Mouse (Mus musculus) frontal cortex, postnatal 10 days (tissue): ENCODE results near the gene Csrp1.

Experiments used
- DNase-seq, 2 experiments: peaks; one replicate each; pipeline ENCODE4 v3.0.0; 2022; ENCODE audit warnings: low spot score in 2 of 2, mixed read lengths in 1 of 2

Csrp1 gene

GRCm38 (mm10) chr1:135731897-135732684, 12.2 kb downstream of the Csrp1 start:
- no peak for DNase-seq

GRCm38 (mm10) chr1:135734225-135734937, 14.5 kb downstream of the Csrp1 start:
- peak; percentile 59 to 72 for DNase-seq

DNA sequence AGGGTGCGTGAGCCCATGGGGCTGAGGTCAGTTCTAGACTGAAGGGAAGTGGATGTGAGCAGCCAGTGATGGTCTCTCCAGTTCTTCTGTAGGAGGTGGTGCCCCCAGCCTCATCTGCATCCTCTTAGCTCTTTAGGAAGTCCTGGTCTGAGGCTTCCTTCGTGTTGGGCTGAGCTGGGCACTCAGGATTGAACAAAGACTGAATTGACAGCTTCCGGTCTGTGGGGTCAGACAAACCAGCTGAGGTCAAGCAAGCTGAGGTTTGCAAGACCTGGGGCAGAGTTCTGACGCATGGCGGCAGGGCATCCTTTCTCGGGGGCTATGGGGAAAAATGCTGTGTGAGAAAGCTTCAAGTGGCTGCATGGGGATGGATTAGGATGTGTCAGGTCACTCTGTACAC, 15.6 kb downstream of the Csrp1 start:
- DNase-seq: no peak

DNA sequence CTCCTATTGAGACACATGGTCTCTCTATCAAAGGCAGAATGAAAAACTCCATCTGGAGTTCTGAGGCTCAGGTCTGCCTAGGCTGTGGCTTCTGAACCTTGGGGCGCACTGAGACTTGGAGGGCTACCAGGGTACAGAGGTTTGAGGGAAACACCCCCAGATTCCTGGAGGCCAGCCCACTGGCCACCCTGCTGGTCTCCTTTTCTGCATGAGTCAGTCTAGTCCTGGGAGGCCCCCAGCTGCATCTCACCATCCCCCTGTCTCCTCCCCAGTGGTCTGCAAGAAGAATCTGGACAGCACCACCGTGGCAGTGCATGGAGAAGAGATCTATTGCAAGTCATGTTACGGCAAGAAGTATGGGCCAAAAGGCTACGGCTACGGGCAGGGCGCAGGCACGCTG, 25.1 kb downstream of the Csrp1 start:
- no peak for DNase-seq

- DNase-seq: no peak
These were observed 26.4 kb downstream of the Csrp1 start for GRCm38 (mm10) chr1:135746248-135746647.

DNA sequence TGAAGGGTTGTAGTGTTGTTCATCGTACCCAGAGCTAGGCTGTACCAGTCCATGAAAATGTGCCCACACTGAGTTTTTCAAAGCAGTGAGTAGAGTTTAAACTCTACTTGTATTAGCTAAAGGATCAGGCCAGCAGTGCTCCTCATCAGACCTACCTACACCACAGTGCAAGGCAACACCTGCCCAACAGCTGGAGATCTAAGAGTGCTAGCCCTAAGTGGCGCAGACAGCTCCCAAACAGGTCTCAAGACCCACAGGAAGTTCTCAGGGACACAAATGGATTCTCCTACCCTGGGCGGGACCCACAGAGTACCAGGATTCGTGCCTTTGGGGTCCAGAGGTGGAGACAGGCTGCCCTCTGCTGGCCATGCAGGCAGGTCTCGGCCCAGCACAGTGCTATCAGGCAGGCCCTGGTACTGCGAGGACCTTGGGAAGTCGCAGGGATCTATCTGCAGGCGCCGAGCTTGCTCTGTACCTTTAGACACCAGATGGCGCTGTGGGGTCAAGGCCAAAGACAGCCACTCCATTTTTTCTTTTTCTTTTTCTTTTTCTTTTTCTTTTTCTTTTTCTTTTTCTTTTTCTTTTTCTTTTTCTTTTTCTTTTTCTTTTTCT, 33.0 kb downstream of the Csrp1 start:
- DNase-seq: peak; percentile 84 to 90

DNA sequence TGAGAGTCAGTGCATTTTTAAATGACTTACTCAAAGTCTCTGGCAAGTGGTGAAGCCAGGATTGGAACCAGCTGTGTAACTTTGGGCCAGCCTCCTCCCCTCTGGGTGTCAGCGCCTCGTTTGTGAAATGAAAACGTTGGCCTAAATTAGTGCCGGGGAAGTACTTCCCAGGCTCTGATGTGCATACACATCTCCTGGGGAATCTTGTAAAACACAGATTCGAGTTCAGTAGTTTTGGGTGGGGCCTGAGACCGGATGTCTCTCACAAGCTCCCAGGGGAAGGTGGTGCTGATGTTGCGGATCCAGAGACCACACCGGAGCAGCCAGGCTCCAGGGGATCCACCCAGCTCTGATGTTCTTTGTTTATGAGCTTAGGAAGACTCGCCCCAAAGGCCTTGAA, 35.4 kb downstream of the Csrp1 start:
- no peak for DNase-seq

DNA sequence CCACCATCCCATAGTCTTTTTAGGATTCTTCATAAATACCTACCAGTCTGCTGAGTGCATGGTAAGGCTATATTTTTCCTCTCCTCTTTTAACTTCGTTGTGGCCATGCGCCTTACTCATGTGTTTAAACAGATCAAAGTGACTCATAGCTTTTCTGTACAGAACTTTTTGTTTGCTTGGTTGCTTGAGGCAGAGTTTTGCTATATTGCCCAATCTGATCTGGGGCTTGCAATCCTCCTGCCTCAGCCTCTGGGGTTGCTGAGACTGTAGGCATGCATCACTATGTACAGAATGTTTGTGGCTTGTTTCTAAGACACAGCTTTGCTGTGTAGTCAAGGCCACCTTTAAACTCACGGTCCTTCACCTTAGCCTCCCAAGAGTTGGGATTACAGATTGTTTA, 36.1 kb downstream of the Csrp1 start:
- DNase-seq: no peak

GRCm38 (mm10) chr1:135757287-135757686, 37.4 kb downstream of the Csrp1 start:
- DNase-seq: no peak

- DNase-seq: no peak
These were observed 39.8 kb downstream of the Csrp1 start for GRCm38 (mm10) chr1:135759685-135760084.

- no peak for DNase-seq
These were observed 40.4 kb downstream of the Csrp1 start for GRCm38 (mm10) chr1:135760216-135760615.

DNA sequence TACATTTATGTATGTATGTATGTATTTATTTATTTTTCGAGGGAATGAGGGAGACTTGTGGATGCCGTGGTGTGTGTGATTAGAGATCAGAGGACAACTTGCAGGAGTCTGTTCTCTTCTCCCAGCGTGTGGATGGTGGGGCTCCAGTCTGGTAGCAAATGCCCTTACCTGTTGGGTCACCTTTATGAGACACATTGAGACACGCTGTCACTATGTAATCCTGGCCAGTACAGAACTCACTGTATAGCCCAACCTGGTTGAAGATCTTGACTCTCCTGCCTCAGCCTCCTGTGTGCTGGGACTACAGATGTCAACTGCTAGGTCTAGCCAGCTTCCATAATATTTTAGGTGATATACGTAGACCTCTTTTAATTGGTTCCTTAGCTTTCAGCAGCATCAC, 41.9 kb downstream of the Csrp1 start:
- no peak for DNase-seq

- no peak for DNase-seq
These were observed 43.8 kb downstream of the Csrp1 start for GRCm38 (mm10) chr1:135763503-135764205.

DNA sequence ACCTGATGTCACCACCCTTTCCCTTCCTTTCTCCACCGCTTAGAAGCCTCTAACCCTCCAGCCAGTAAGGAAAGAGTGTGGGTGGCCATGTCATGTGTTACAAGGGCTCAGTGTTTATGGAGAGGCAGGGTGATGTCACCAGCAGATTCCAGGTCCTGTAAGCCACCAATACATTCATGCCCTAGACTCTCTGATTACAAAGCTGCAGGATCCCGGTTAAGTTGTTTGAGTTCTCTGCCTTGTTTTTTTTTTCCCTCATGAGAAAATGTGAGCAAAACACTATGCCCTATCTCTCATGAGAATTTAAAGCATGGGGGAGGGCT, 44.3 kb downstream of the Csrp1 start:
- DNase-seq: no peak

DNA sequence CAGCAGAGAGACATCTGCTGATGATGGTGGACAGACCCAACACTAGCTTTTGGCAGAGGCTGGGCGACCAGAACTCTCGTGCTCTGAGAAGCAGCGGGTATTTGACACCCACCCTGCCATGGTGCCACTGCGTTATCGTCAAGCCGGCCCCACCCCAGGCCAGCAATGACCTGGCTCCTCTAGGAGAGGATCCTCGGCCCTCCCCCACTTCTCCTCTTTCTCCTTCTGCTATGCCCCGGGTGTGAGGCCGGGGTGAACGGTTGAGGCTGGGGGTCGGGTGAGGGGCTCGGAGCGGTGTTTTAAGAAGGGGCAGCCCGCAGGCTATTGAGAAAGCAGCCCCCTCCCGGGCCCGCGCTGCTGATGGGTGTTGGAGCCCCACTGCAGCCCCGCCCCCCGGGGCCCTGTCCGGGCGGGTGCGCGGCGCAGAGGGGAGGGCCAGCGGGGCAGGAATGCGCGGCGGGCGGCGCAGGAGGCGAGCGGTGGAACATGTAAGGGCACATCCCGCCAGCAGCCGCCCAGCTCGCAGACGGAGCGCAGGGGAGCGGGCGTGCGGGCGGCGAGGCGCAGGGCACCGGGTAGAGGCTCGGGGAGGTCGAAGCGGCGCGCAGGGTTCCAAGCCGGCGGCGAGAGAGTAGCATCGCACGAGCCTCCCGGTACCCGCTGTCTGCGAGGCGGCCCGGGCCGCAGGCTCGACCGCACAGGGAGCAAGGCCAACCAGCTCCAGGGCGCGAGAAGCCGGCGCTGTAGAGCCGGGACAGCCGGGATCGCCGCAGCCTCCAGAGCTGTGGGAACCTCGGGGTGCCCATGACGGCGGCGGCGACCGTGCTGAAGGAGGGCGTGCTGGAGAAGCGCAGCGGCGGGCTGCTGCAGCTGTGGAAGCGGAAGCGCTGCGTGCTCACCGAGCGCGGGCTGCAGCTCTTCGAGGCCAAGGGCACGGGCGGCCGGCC, 46.1 kb downstream of the Csrp1 start, which contains the start of gene Phlda3:
TSS of gene Phlda3 (plus strand) at position 475 of the 947 bp plus-strand sequence.
- DNase-seq: peak; percentile 46 to 50

GRCm38 (mm10) chr1:135766592-135767306, 46.9 kb downstream of the Csrp1 start:
- no peak for DNase-seq

DNA sequence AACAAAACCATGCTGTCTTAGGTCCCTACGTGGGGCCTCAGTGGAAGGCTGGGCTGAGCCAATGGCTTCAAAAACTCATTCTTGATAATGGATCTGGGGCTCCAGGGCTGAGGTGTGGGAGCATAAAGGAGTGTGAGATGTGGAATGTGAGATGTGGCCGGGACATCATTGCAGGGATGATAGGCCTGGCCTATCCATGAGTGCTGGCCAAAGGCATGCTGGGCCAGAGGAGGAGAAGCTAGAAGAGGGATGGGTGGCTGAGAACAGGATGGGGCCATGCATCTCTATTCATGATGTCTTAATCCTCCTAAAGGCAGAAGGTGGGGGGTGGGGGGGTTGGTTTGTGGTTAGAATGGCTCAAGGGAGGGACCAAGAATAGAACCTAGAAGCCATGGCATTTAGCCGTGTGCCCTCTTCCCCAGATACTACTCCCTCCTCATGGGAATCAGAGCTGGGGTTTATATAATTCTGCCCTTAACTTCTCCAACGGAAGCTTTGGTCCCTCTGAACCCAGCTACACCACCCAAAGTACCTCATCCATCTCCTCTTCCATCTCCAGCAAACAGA, 47.5 kb downstream of the Csrp1 start:
- DNase-seq: no peak

GRCm38 (mm10) chr1:135768400-135768799, 48.5 kb downstream of the Csrp1 start:
- DNase-seq: no peak

DNA sequence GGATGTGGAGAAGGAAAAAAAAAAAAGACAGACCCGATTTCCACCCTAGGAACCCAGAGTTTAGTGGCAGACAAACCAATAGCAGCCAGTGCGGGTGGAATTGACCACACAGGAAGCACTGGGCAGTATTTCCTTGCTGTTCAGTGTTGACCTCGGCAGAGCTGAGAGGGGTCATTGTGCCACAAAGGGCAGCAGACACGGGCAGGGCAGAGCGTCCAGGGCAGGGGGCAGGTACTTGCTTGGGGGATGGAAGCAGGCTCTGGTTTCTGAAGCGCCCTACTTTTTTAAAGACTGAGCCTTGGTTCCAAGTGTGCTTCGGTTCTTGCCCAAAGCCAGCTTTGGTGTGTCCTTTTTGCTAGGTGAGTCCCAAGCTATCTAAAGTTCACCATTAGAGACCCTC, 50.4 kb downstream of the Csrp1 start:
- DNase-seq: no peak
